Mouse (Mus musculus): Measurements from ENCODE around the gene Tns1. TPM values are rescaled to one million over a fixed set of nuclear protein-coding genes. Genes with fewer than 3 reads are reported as not detected.

Gene Tns1
- total RNA-seq, 2 experiments from 2014 or later: 284 to 309 TPM

DNA sequence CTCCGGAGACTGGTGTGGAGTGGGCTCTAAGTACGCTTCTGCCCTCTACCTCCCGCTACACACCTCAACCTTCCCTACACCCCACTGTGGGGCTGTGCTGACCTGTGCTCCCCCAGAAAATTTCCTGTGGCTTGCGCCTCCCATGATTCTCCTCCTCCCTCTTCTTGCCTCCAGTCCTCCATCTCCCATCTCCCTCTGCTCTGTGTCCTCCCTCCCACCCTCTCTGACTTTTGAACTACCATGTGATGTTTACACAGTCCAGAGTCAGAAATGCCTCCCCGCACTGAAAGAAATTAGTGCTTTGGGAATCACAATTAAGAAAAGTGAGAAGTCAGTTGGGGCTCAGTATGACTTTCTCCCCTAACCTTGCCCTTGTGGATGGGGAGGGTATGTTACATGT, 64.7 kb downstream of the Tns1 start:
- no peak for DNase-seq

DNA sequence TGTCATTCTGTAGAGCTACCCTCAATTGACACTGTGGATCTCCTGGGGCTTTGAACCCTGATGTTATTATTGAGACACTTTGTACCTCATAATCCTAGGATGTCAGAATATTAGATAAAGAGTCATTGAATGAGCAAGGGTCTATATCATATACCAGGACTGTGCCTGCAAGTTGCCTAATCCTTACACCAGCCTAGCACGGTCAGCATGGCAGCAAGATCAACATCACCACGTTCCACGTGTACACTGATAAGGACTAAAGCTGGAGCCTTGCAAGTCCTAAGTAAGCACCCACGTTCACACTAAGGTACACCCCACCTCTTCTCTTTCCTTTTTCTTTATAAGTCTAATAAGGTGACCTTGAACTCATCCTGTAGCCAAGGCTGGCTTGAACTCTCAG, 65.5 kb downstream of the Tns1 start:
- no peak for DNase-seq

DNA sequence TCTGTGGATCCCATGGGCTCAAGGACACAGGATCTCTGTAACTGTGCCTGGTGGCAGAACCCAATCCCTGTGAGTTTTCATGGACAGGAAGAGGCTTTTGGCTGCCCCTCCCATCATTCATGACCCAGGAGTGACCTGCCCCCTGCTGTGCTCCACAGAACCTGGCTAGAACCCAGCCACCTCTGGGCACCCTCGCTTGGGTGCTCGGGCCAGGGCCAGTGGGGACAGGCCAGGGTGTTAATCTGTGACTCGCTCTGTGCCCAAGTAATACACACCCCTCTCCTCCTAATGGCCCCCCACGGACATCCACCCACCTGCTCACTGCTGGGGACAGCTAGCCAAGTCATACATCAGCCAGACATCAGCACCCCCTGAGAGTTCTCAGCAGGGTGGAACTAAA, 65.9 kb downstream of the Tns1 start:
- peak; percentile 37 for DNase-seq

DNA sequence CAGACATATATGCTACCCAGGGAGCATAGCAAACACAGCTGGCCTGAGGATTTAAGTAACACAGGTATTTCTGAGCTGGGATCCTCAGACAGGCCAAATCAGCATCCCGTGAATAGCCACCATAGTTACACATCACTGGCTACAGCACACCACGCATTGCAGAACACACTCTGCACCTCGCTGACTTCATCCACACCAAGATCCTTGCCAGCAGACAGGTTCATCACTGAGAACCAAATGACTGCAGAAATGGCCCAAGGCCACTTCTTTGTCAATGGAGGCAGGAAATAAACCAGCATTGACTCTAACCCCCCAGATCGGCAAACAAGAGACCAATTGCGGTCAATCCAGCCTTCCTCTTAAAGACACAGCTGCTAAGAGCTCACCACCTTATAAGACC, 66.7 kb downstream of the Tns1 start:
- DNase-seq: no peak

DNA sequence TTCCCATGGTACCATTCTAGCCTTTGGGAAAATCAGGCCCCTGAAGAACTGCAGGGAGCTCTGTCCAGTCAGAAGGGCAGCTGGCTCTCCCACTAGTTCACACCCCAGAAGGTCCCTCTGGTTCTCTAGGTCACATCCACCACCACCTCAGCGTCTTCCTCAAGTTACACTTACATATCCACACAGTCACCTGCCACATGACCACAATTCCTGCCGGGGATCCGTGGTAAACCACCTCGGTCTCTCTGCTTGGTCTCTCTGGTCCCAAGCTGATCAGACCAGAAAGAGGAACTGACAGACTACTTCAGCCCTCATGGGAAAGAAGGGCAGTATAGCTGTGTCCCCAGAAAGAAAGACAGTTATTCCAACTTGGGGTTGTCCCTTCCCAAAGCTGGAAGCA, 68.7 kb downstream of the Tns1 start:
- no peak for DNase-seq

DNA sequence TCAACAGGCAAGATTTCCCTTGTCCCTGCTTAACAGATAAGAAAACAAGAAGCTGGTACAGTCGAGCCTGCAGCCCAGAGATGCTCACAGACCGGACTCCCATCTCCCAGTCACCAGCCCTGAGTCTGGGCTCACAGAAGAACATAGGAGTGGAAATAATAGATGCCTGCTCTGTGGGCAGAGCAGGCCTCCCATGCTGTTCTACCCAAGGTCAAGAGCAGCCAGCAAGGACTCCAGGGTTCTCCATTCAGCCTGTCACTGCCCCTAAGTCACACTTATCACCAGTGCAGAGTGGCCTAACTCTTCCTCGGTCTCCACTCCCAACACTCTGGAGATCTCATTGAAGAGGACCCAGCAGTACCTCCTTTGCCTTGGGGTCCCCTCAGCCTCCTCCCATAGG, 69.8 kb downstream of the Tns1 start:
- no peak for DNase-seq

DNA sequence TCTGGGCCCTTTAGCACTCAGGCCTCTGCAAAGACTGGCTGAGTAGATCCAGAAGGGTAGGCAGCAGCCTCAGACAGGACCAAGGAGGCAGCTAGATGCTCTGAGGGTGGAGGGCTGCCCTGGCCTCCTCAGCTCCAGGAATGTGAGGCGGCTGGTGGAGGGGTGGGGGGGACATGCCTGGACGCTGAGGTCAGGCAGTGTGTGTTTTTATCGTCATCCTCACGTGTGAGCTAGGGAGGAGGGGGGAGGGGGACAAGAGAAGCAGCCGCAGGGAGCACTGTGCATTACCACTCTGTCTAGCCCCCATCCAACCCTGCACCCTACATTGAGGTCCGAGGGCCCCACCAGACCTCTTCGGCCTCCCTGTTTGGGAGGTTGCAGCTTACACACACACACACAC, 70.2 kb downstream of the Tns1 start:
- no peak for DNase-seq

DNA sequence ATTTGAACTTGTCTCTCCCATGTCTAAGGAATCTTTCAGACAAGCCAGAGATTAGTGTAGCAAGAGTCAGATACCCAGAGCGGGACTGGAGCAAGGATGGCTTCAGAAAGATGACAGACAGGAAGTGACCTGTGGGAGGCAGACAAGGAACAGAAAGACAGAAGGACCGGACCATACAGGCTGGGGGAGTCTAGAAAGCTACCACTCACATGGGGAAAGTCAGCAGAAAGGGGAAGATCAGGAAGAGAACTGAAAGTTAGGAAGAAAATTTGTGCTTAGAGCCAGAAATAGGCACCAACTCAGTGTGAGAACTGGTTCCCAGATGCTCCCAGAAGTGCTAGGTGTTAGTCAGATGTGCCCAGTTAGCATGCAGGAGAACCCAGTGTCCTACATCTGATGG, 71.2 kb downstream of the Tns1 start:
- DNase-seq: no peak

DNA sequence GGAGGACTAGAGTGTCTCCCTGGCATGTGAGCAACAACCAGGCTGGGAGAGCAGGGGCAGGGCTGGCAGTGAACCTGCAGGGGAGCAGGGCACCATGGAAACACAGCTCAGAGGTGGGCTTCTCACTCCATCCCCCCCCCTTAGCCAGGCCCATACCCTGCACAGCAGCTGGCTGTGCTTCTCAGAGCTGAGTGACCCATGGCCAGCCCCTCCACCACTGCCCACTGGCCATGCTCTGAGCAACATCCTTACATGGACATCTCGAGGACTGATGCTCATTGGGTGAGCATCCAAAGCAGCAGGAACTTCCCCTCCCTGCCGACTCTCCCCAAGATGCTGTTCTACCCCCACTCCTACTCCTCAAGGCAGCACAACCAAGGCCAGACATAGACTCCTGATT, 72.9 kb downstream of the Tns1 start:
- DNase-seq: no peak

DNA sequence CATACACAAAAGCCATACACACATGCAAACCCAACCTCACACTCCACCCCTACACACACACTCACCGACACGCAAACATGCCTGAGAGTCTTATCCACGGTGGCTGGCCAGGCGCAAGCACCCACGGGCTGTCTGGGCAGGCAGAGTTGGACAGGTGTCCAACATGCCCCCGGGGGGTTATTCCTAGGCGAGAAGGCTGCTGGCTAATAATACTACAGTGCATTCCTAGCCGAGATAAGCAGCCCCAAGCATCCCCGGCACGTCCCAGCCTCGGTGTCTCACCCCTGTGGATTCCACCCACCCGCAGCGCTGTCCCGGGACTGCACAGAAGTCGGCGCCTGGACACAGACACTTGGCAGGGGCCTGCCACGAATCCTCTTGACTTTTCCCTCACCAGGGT, 74.8 kb downstream of the Tns1 start:
- DNase-seq: peak; percentile 30

DNA sequence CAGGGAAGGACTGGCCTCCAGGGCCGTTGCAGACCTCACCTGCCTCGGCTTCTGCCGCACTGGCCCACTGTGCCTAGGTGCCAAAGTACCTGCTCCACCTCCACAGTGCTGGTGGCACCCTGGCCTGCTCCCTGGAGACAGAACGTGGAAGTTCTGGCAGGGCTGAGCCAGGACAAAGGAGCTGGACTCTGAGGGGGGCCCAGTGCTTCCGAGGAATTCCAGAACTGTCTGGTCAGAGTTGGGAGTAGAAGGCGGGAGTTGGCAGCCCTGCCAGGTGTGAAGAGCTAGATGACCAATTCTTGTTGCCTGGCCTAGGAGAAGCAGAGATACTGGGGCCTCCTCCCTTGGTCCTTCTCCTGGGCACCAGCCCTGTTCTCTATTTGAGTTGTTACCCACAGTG, 76.5 kb downstream of the Tns1 start:
- no peak for DNase-seq

DNA sequence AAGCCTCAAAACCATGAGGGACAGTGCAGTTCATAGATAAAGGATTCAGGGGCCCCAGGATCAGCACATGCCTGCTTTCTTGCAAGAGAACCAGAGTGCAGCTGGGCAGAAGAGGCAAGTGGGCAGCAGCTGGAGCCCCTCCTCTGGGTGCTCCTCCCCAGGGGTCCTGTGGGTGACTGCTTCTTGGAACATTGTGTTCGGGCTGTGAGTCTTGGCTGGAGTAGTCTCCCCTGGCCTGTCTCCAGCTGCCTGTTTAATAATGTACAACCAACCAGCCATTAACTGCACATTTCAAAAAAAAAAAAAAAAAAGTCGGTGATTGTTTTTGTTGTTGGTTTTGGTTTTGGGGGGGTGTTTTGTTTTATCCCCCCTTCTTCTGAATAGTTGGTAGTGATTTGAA, 76.9 kb downstream of the Tns1 start:
- peak; percentile 55 for DNase-seq

DNA sequence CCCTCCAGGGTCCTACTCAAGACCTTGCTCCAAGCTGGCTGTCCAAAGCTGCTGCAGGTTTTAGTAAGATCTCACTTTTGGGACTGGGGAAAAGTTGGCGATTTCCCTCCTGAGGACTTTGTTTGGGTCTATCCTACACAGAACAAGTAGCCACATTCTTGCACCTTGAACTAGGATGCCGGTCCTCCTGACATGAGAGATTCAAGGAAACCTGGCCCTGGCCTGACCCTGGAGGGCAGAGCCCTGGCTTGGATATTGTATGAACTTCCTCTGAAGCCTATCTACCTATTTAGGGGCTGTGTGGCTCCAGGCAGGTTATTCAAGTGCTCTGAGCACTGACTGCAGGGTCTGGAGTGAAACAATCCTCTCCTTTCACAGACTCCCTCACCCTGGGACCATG, 79.2 kb downstream of the Tns1 start:
- DNase-seq: no peak

DNA sequence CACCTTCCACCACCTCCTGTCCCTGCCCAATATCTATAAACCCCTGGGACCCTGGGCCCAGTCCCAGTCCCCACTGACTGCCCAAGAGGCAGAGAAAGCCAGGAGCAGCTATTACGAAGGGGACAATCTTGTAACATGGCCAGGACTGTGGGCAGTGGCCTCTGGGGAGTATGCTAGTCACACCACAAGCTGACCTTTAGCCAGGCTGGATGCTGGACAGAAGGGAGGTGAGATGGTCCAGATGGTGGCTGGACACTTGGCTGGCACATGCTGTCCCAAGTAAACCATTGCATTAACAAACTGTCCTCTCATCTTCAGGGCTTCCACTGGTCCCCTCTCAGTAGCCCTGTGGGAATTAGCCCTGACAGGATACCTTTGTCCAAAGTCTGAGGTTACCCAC, 79.8 kb downstream of the Tns1 start:
- DNase-seq: peak; percentile 69

DNA sequence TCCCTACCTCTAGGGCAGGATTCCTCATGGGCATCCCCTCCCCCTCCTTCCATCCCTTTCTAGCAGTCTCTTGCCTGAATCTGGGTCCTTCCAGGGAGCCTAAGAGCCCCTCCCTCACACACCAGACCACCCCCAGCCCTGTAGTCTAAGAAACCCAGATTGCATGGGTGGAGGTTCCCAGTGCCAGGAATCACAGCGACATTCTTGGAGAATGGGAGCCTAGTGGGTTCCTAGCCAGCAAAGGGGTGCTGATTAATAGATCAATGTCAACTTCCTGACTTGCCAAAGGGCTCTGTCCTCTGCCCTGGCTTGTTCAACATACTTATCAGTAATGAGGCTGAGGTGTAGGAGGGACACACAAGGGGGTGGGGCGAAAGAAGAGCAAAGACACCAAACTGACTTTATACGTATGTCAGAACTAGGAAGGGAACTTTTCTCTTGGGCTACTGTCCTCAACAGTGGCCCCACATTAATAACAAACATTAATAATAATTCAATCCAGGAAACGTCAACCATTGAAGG, 80.6 kb downstream of the Tns1 start:
- no peak for DNase-seq

DNA sequence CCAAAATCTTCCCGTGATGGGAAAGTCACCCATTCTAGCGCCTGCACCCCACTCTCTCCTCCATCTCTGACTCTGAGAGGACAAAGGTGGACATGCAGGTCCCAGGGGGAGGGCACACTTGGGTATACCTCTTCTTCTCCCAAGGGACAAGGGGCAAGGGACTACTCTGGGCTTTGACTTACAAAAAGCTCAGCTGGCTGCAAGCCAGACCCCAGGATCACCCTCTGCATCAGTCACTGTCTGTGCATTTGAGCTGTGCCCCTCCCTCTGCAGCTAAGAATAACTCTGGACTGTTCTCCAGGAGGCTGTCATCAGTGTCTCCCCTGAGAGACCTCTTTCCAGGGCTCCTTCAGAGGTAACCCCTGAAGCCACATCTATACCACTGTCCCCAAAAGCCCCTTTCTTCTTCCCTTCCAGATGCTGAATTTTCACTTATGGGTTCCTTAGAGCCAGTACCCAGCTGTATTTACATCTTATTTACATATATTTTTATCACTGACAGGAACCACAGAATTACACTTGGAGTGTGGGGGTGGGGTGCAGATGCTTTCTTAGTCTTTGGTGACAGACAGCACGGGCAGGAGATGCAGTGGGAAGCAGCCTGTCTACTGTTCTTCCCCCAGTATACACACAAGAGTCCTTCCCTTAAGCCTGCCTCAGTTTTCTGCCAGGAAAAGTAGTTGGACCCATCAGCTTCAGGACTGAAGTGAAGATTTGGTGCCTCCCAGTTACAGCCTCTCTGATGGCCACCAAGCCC, 81.4 kb downstream of the Tns1 start:
- no peak for DNase-seq

DNA sequence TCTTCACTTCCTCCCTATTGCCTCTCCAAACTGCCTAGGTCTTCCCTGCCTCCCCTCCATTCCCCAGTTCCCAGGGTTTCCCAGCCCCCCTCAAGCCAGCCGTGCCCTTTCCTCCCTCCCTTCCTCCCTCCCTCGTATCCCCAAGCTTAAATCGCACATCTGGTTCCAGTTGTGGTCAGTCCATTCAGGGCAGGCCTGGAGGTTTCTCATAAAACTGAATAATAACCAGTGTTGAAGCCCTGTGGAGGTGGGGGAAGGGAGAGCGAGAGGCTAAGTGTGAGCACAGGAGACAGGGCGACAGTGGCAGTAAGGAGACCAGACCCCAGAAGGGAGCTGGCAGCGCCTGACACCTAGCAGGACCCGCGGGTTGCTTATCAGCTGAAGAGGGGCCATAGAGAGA, 82.6 kb downstream of the Tns1 start:
- no peak for DNase-seq

DNA sequence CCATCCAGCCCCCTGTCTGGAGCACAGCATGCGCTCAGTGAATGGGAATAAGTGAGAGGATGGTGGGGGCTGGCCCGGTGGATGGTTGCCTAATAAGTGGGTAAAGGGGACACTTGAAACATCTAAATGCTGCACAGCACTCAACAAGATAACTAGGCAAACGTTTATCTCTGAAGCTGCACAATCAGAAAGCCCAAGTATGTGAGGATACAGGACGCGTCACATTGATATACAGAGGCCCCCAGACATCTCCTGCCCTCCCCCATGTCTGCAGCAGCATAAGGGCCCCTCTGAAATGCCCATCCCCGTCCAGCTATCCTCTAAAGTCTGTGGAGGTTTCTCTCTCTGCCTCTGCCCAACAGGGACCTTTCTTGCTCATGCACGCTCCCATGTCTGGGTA, 83.1 kb downstream of the Tns1 start:
- no peak for DNase-seq

DNA sequence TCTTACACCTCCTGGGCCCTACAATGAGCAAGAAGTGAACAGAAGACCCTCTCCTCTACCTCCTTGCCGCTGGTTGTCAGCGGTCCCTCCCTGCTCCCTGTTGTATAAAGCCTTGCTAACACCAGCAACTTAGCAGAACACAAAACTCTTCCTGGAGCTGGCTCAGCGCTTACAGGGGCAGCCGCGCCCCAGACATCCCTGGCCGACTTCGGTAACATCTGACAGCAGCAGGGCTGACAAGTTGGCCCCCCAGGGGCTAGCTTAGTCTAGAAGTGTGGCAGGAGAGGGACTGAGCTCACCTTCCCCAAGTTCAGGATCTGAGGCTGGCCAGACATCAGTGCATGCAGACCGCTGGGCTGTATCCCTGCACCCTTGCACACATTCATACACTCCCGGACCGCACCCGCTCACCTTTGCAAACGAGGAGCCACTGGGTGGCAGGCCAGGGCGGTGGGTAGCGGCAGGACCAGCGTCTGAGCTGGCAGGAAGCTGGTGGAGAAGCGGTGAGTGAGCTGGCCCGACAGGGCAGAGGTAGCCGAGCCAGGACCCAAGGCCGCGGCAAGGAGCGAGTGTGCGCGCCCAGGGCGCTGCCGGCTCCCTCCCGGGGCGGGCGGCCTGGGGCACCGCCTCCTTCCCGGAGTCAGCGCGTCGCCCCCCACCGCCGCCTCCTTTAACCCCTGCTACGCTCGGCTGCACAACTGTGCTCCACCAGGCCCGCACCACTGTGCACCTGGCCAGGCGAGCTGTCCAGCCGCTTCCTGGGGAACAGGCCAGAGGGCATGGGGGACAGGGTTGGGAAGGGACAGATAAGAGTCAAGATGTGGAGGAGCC, 87.5 kb downstream of the Tns1 start:
- peak; percentile 83 for DNase-seq

DNA sequence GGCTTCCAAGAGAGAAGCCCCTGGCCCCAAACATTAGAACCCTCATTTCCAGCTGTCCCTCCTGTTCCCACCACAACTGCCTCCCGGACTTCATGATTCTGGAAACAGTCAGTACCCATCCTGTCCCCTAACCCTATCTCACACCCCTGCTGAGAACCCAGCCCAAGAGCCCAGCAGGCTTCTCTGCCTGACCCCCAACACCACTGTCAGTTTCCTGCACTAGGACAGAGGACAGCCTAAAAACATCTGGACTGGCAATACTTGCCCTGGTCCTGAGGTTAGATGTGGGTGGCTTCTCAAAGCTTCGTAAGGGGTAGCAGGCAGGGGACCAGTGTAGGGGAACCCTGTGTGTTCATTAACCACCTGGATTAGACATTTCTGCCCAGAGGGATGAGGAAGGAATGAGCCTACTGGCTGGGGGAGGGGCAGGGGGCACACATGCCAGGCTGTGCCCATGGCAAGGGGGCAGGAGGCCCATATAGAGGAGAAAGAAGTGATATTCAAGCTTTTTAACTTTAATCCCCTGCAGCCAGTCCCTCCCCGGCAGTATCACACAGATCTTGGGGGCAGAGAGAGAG, 88.2 kb downstream of the Tns1 start:
- DNase-seq: no peak

DNA sequence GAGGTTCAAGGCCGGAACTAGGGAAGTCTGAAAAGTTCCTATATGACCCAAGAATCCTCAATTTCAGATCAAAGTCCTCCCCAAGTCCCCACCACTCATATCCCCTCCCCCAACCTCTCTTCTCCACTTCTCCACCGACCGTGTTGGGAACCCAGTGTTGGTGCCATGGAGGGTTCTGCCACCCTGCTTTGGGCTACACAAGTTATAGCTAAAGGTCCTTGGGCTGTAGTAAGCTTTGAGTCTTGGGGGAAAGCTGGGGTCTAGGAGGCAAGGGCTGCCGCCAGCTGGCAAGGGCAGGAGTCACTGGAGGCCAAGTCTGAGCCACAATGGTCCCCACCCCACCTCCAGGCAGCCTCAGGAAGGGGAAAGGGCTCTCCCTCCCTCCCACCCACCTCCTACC, 88.8 kb downstream of the Tns1 start:
- DNase-seq: no peak

DNA sequence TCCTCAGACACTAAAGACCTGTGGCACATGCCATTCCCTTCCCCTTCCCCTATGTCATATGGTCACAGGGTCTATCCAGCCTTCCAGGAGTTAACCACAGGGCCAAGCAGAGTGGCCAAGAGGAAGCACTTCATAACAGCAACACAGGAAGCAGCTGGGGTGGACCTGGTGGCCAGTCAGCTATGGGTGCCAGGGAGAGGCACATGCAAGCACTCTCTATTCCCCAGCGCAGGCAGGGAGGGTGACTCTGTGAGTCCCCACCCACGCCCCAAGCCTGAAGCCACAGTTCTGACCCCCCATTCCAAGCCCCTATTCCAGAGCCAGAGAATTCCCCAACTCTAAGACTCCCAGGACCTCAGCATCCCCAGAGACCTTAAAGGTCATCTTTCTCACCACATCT, 89.5 kb downstream of the Tns1 start:
- DNase-seq: peak; percentile 52

DNA sequence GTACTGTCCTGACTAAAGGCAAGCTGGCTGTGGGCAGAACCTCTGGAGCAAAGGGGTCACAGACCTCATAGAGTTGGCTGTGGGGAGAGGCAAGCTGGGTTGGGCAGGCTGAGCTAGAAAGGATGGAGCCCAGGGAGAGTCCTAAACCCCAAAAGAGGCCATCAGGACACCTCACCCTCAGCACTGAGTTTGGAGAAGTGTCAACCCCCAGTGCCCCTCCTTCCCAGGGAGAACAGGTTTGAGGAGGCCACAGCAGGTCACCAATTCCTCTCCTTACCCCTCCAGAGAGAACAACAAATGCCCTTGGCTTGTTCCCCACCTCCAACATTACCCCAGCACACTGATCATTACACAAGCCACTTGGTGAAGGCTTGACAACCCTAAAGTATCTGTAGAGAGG, 90.0 kb downstream of the Tns1 start:
- DNase-seq: no peak

All from adrenal gland, postnatal 10 days (tissue).